Mouse (Mus musculus) spleen, adult 2 months (tissue): ENCODE results near the gene Cbln3.

ENCODE experiments used
- CTCF ChIP-seq: fragments of 200-500 bp; IDR thresholded peaks from 2 replicates; pipeline ENCODE4 v1.5.1; 2011; ENCODE audit warnings: mild to moderate bottlenecking, inconsistent platforms; ENCODE audit not compliant: insufficient read depth, insufficient read length, insufficient replicate concordance; ENCODE audit errors: extremely low read depth
- POLR2A ChIP-seq: fragments of 200-500 bp; IDR thresholded peaks from 2 replicates; pipeline ENCODE4 v1.6.1; 2011; ENCODE audit warnings: low read depth, low read length, inconsistent platforms

GRCm38 (mm10) chr14:55854406-55855100 is 29.6 kb downstream of the Cbln3 start:
- TF ChIP-seq POLR2A (no peak), CTCF (no peak)
